Mouse (Mus musculus): ENCODE data around the gene Olfr350. TPM values are rescaled to one million over a fixed set of nuclear protein-coding genes. Genes with fewer than 3 reads are reported as not detected.

The Olfr350 gene
- total RNA-seq (2014; rRNA removed) (not detected in 2 replicates), polyA plus RNA-seq (2015; fragmentation: Nextera tagmentation; extraction: Ambion mirVana) (not detected in 2 replicates)

DNA sequence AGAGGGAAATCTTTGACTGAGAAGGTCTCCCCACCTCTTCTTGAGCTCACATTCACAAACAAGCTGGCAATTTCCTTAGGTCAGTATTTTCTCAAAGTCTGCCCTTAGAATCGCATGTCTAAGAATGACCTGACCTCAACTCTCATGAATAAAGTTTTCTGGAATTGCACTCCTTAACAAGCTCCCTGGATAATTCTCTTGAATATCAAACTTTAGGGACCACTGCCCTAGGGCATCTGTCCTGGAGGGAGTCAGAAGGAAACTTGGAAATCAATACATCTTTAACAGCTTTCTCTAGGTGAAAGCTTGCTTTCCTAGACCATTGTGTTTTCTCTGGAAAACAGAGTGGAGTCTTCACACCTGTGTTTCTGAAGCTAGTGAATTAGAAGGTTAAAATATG is at the start of gene Olfr350:
Olfr350 (plus strand) TSS at position 301 of the 400 bp plus-strand sequence.
- 82% methylated on average over 1 of the region's 1 CpGs for WGBS
- Histone ChIP-seq H3K36me3 (ENCODE audit: insufficient read depth, low read length) (no peaks in the 10 kb centered on the region), H3K27ac (no peak within 1 kb of the TSS), H3K4me2 (ENCODE audit: low read depth, low read length) (no peak within 1 kb of the TSS), H3K9ac (replicated peaks; ENCODE audit: low read length) (no peak within 1 kb of the TSS), H3K4me3 (ENCODE audit: low read length) (no peak within 1 kb of the TSS), H3K4me1 (ENCODE audit: insufficient read depth, low read length) (no peaks in the 10 kb centered on the region), H3K9me3 (ENCODE audit: low read length) (peaks cover 15% of the 10 kb centered on the region), H3K27me3 (ENCODE audit: insufficient read depth, low read length) (no peaks in the 10 kb centered on the region)
- no peak for ATAC-seq
- no peak for DNase-seq (ENCODE audit: low spot score)
- TF ChIP-seq CTCF (IDR thresholded peaks at IDR 0.05; ENCODE audit: low read depth) = no peak

GRCm38 (mm10) chr2:36816932-36817331 is 29.2 kb upstream of the Olfr350 start, which contains the start of gene Olfr3:
Gene Olfr3 (minus strand): TSS chr2:36817032.
- Histone ChIP-seq H3K27ac (no peak within 1 kb of the TSS), H3K9ac (replicated peaks; ENCODE audit: low read length) (no peak within 1 kb of the TSS), H3K4me1 (ENCODE audit: insufficient read depth, low read length) (no peaks in the 10 kb centered on the region), H3K9me3 (ENCODE audit: low read length) (peaks cover 22% of the 10 kb centered on the region; the same call in 1 of the 2 replicates), H3K4me3 (ENCODE audit: low read length) (no peak within 1 kb of the TSS), H3K36me3 (ENCODE audit: insufficient read depth, low read length) (no peaks in the 10 kb centered on the region), H3K4me2 (ENCODE audit: low read depth, low read length) (no peak within 1 kb of the TSS), H3K27me3 (ENCODE audit: insufficient read depth, low read length) (no peaks in the 10 kb centered on the region)
- no peak for TF ChIP-seq CTCF (IDR thresholded peaks at IDR 0.05; ENCODE audit: low read depth)
- 64% methylated on average over 1 of the region's 1 CpGs for WGBS
- ATAC-seq = no peak
- DNase-seq (ENCODE audit: low spot score) = no peak

- Histone ChIP-seq H3K4me2 (ENCODE audit: low read depth, low read length) (no peak within 1 kb of the TSS), H3K9me3 (ENCODE audit: low read length) (peaks cover 11% of the 10 kb centered on the region), H3K27me3 (ENCODE audit: insufficient read depth, low read length) (no peaks in the 10 kb centered on the region), H3K27ac (no peak within 1 kb of the TSS), H3K36me3 (ENCODE audit: insufficient read depth, low read length) (no peaks in the 10 kb centered on the region), H3K4me1 (ENCODE audit: insufficient read depth, low read length) (no peaks in the 10 kb centered on the region), H3K4me3 (ENCODE audit: low read length) (no peak within 1 kb of the TSS), H3K9ac (replicated peaks; ENCODE audit: low read length) (no peak within 1 kb of the TSS)
- ATAC-seq = no peak
- no peak for DNase-seq (ENCODE audit: low spot score)
- 86% methylated on average over 1 of the region's 1 CpGs for WGBS
- no peak for TF ChIP-seq CTCF (IDR thresholded peaks at IDR 0.05; ENCODE audit: low read depth)
These were observed 16.4 kb downstream of the Olfr350 start, which contains the start of gene Olfr351 for GRCm38 (mm10) chr2:36862560-36862959. Gene Olfr351 (minus strand): TSS chr2:36862660.

GRCm38 (mm10) chr2:36868160-36868559 is 22.1 kb downstream of the Olfr350 start, which contains the start of gene Olfr352:
Gene Olfr352 (plus strand): TSS chr2:36868460.
- ATAC-seq = no peak
- 87% methylated on average over 1 of the region's 1 CpGs for WGBS

DNA sequence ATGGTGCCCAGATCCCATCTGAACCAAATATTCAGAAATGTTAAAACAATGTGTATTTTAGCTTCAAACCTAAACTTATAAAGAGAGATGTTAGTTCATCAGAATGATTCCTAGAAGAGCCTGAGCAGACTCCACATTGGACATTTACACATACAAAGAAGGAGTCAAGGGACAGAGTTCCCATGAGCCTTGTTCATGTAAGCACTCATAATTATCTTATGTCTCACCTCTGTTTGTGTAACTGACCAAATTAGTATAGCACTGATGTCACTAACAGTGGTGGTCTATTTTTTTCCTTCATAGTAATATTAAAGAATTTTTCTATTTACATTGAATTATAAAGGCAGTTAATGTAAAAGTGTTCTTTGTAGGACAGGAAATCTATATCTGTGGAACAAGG is 46.7 kb downstream of the Olfr350 start, which contains the start of gene Olfr353:
Olfr353 (minus strand) TSS at position 101 of the 400 bp plus-strand sequence.
- H3K4me1 ChIP-seq (ENCODE audit: insufficient read depth, low read length) = no peaks in the 10 kb centered on the region
- no peaks in the 10 kb centered on the region for H3K9me3 ChIP-seq (ENCODE audit: low read length)
- H3K4me3 ChIP-seq (ENCODE audit: low read length) = no peak within 1 kb of the TSS
- H3K36me3 ChIP-seq (ENCODE audit: insufficient read depth, low read length) = no peaks in the 10 kb centered on the region
- no peak within 1 kb of the TSS for H3K27ac ChIP-seq
- no peak for DNase-seq (ENCODE audit: low spot score)
- ATAC-seq = no peak
- no peak for TF ChIP-seq CTCF (IDR thresholded peaks at IDR 0.05; ENCODE audit: low read depth)
- no peak within 1 kb of the TSS for H3K4me2 ChIP-seq (ENCODE audit: low read depth, low read length)
- H3K9ac ChIP-seq (replicated peaks; ENCODE audit: low read length) = no peak within 1 kb of the TSS
- no peaks in the 10 kb centered on the region for H3K27me3 ChIP-seq (ENCODE audit: insufficient read depth, low read length)

More at GRCm38 (mm10) chr2:36868160-36868559, 22.1 kb downstream of the Olfr350 start, which contains the start of gene Olfr352:
- DNase-seq (ENCODE audit: low spot score) = peak; percentile 2
- Histone ChIP-seq H3K36me3 (ENCODE audit: insufficient read depth, low read length) (no peaks in the 10 kb centered on the region), H3K27ac (no peak within 1 kb of the TSS), H3K4me1 (ENCODE audit: insufficient read depth, low read length) (no peaks in the 10 kb centered on the region), H3K4me2 (ENCODE audit: low read depth, low read length) (no peak within 1 kb of the TSS), H3K9ac (replicated peaks; ENCODE audit: low read length) (no peak within 1 kb of the TSS), H3K4me3 (ENCODE audit: low read length) (no peak within 1 kb of the TSS), H3K27me3 (ENCODE audit: insufficient read depth, low read length) (no peaks in the 10 kb centered on the region), H3K9me3 (ENCODE audit: low read length) (peaks cover 8% of the 10 kb centered on the region)
- no peak for TF ChIP-seq CTCF (IDR thresholded peaks at IDR 0.05; ENCODE audit: low read depth)

DNA sequence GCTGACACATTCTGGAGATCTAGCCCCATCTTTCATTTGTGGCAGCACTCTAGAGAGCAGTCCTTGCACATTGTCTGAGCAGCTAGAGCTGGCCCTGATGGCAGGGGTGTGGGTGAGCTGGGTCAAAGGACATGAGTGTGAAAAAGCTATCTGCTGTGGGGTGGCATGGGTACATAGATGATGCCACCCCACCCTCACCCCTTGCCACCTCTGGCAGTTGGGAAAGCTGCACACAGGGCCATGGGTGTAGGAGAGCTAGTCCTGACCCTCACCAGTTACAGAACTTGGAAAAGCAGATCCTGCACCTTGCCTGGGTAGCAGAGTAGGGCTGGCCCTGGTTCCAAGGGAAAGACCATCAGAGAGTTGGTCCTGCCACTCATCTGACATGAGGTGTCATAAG is 51.0 kb downstream of the Olfr350 start:
- H3K4me2 ChIP-seq (ENCODE audit: low read depth, low read length) = no peak overlapping the region
- H3K9me3 ChIP-seq (ENCODE audit: low read length) = no peaks in the 10 kb centered on the region
- H3K27me3 ChIP-seq (ENCODE audit: insufficient read depth, low read length) = no peaks in the 10 kb centered on the region
- H3K27ac ChIP-seq = no peak overlapping the region
- H3K9ac ChIP-seq (replicated peaks; ENCODE audit: low read length) = no peak overlapping the region
- H3K36me3 ChIP-seq (ENCODE audit: insufficient read depth, low read length) = no peaks in the 10 kb centered on the region
- DNase-seq (ENCODE audit: low spot score) = no peak
- no peak for TF ChIP-seq CTCF (IDR thresholded peaks at IDR 0.05; ENCODE audit: low read depth)
- H3K4me1 ChIP-seq (ENCODE audit: insufficient read depth, low read length) = no peaks in the 10 kb centered on the region
- H3K4me3 ChIP-seq (ENCODE audit: low read length) = no peak overlapping the region
- ATAC-seq = no peak

Other genes starting within 250 kb of the Olfr350 start
- not detected in 2 replicates for gene Olfr345, start 206.3 kb upstream of the Olfr350 start, total RNA-seq (2014; rRNA removed)
- not detected in 2 replicates for gene Olfr345, start 206.3 kb upstream of the Olfr350 start, polyA plus RNA-seq (2015; fragmentation: Nextera tagmentation; extraction: Ambion mirVana)
- gene Olfr346, start 160.5 kb upstream of the Olfr350 start, total RNA-seq (2014; rRNA removed) = not detected in 2 replicates
- gene Olfr346, start 160.5 kb upstream of the Olfr350 start, polyA plus RNA-seq (2015; fragmentation: Nextera tagmentation; extraction: Ambion mirVana) = not detected in 2 replicates
- gene Olfr347, start 114.4 kb upstream of the Olfr350 start, total RNA-seq (2014; rRNA removed) = not detected in 2 replicates
- gene Olfr347, start 114.4 kb upstream of the Olfr350 start, polyA plus RNA-seq (2015; fragmentation: Nextera tagmentation; extraction: Ambion mirVana) = not detected in 2 replicates
- not detected in 2 replicates for gene Olfr348, start 62.0 kb upstream of the Olfr350 start, total RNA-seq (2014; rRNA removed)
- gene Olfr348, start 62.0 kb upstream of the Olfr350 start, polyA plus RNA-seq (2015; fragmentation: Nextera tagmentation; extraction: Ambion mirVana) = not detected in 2 replicates
- not detected in 2 replicates for gene Olfr50, start 55.8 kb upstream of the Olfr350 start, total RNA-seq (2014; rRNA removed)
- gene Olfr50, start 55.8 kb upstream of the Olfr350 start, polyA plus RNA-seq (2015; fragmentation: Nextera tagmentation; extraction: Ambion mirVana) = not detected in 2 replicates
- gene Olfr3, start 29.3 kb upstream of the Olfr350 start, total RNA-seq (2014; rRNA removed) = not detected in 2 replicates
- gene Olfr3, start 29.3 kb upstream of the Olfr350 start, polyA plus RNA-seq (2015; fragmentation: Nextera tagmentation; extraction: Ambion mirVana) = not detected in 2 replicates
- not detected in 2 replicates for gene Olfr351, start 16.4 kb downstream of the Olfr350 start, total RNA-seq (2014; rRNA removed)
- gene Olfr351, start 16.4 kb downstream of the Olfr350 start, polyA plus RNA-seq (2015; fragmentation: Nextera tagmentation; extraction: Ambion mirVana) = not detected in 2 replicates
- not detected in 2 replicates for gene Olfr352, start 22.1 kb downstream of the Olfr350 start, total RNA-seq (2014; rRNA removed)
- gene Olfr352, start 22.1 kb downstream of the Olfr350 start, polyA plus RNA-seq (2015; fragmentation: Nextera tagmentation; extraction: Ambion mirVana) = not detected in 2 replicates
- gene Olfr353, start 46.6 kb downstream of the Olfr350 start, total RNA-seq (2014; rRNA removed) = not detected in 2 replicates
- gene Olfr353, start 46.6 kb downstream of the Olfr350 start, polyA plus RNA-seq (2015; fragmentation: Nextera tagmentation; extraction: Ambion mirVana) = not detected in 2 replicates
- gene Olfr354, start 59.4 kb downstream of the Olfr350 start, total RNA-seq (2014; rRNA removed) = not detected in 2 replicates
- gene Olfr354, start 59.4 kb downstream of the Olfr350 start, polyA plus RNA-seq (2015; fragmentation: Nextera tagmentation; extraction: Ambion mirVana) = not detected in 2 replicates
- gene Olfr355, start 82.6 kb downstream of the Olfr350 start, total RNA-seq (2014; rRNA removed) = not detected in 2 replicates
- gene Olfr355, start 82.6 kb downstream of the Olfr350 start, polyA plus RNA-seq (2015; fragmentation: Nextera tagmentation; extraction: Ambion mirVana) = not detected in 2 replicates
- gene Olfr356, start 90.8 kb downstream of the Olfr350 start, total RNA-seq (2014; rRNA removed) = not detected in 2 replicates
- gene Olfr356, start 90.8 kb downstream of the Olfr350 start, polyA plus RNA-seq (2015; fragmentation: Nextera tagmentation; extraction: Ambion mirVana) = not detected in 2 replicates
- gene Olfr357, start 147.5 kb downstream of the Olfr350 start, total RNA-seq (2014; rRNA removed) = not detected in 2 replicates
- gene Olfr357, start 147.5 kb downstream of the Olfr350 start, polyA plus RNA-seq (2015; fragmentation: Nextera tagmentation; extraction: Ambion mirVana) = not detected in 2 replicates
- not detected in 2 replicates for gene Olfr358, start 163.0 kb downstream of the Olfr350 start, total RNA-seq (2014; rRNA removed)
- not detected in 2 replicates for gene Olfr358, start 163.0 kb downstream of the Olfr350 start, polyA plus RNA-seq (2015; fragmentation: Nextera tagmentation; extraction: Ambion mirVana)
- not detected in 2 replicates for gene Olfr360, start 219.4 kb downstream of the Olfr350 start, total RNA-seq (2014; rRNA removed)
- gene Olfr360, start 219.4 kb downstream of the Olfr350 start, polyA plus RNA-seq (2015; fragmentation: Nextera tagmentation; extraction: Ambion mirVana) = not detected in 2 replicates
- gene Olfr361, start 243.0 kb downstream of the Olfr350 start, total RNA-seq (2014; rRNA removed) = not detected in 2 replicates
- not detected in 2 replicates for gene Olfr361, start 243.0 kb downstream of the Olfr350 start, polyA plus RNA-seq (2015; fragmentation: Nextera tagmentation; extraction: Ambion mirVana)